1 mouse cellular context compared by ENCODE assay signal in the genomic region with DNA sequence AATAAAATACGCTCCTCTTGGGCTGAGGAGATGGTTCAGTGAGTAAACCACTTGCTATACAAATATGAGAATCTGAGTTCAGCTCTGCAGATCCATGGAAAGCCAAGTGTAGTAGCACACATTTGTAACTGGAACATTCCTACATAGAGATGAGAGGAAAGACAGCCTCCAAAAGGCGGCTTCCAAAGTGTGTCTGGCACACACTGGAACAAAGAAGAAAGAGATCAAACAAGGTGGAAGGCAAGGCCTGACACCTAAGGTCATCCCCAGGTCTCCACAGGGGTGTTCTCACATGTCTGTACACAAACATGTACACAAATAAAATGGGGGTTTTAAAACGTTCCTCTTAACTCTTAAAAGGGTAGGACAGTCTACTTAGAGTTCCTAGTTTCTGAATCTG.
TF ChIP-seq lines count a peak whose summit lies in the region.

No protein-coding gene starts in this region.

TF ChIP-seq in CH12.LX, 34 proteins besides CTCF, POLR2A, EP300 and RAD21:
- TF ChIP-seq NELFE (IDR thresholded peaks at IDR 0.05; ENCODE audit: low read depth, low read length): no peak
- no peak for TF ChIP-seq IRF4 (IDR thresholded peaks at IDR 0.05; ENCODE audit: low read depth, low read length)
- no peak for TF ChIP-seq MAX (IDR thresholded peaks at IDR 0.05; ENCODE audit: low read length)
- TF ChIP-seq ZNF384 (IDR thresholded peaks at IDR 0.05; ENCODE audit: low read depth, low read length): no peak
- TF ChIP-seq PAX5 (IDR thresholded peaks at IDR 0.05; ENCODE audit: low read length): no peak
- no peak for TF ChIP-seq ZMIZ1 (IDR thresholded peaks at IDR 0.05; ENCODE audit: low read depth, low read length)
- TF ChIP-seq POLR2AphosphoS2 (IDR thresholded peaks at IDR 0.05; ENCODE audit: low read depth, low read length): no peak
- TF ChIP-seq ELF1 (IDR thresholded peaks at IDR 0.05; ENCODE audit: low read depth, low read length): no peak
